Mouse (Mus musculus): ENCODE measurements at regions not wholly inside any gene's neighbourhood (a gene's known extent, or its start where the extent isn't known, plus 50 kb on each side); places are given as distances from the start of the nearest gene placed in this dataset.

GRCm38 (mm10) chr2:123267036-123267435 lies 502.0 kb downstream of the Sqor start:
- no peak for DNase-seq (ENCODE audit: low read depth)

DNA sequence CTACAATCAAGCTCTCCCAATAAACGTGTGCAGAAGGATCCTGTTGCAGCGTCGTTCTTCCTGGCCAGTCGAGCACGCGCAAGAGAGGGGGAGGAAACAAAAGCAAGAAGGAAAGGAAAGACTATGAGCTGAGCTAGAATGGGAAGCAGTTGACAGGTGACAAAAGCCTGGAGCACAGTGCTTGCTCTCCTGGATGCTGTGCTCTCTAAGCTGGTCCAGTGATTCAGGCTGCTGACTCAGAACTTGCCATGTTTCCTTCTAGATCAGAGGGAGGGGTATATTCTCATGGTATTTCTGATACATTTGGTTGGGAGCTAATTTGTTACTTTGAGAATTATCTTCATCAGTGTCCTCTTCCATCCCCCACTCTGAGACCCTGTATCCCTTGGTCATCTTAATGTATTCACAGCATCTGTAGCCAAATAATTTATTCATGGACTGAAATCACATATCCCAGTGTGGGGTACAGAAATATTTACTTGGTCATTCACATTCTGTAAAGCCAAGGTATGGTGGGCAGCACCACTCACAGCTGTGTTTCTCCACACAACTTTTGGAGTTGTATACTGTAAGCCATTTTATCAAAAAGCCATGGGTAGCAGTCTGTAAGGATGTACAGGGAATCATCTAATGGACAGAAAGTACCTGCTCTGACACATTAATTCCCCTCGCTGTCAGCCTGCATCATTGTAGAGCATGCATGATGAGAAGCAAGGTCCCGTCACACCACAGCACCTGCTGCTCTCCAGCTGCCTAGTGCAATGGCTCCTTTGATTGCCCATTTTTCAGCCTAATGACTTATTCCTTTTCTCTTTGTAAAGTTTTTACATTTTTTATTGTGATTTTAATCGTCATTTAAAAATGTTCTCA lies 510.1 kb downstream of the Sqor start:
- no peak for DNase-seq (ENCODE audit: low read depth)

GRCm38 (mm10) chr2:123275736-123276330 lies 510.8 kb downstream of the Sqor start:
- no peak for DNase-seq (ENCODE audit: low read depth)

DNA sequence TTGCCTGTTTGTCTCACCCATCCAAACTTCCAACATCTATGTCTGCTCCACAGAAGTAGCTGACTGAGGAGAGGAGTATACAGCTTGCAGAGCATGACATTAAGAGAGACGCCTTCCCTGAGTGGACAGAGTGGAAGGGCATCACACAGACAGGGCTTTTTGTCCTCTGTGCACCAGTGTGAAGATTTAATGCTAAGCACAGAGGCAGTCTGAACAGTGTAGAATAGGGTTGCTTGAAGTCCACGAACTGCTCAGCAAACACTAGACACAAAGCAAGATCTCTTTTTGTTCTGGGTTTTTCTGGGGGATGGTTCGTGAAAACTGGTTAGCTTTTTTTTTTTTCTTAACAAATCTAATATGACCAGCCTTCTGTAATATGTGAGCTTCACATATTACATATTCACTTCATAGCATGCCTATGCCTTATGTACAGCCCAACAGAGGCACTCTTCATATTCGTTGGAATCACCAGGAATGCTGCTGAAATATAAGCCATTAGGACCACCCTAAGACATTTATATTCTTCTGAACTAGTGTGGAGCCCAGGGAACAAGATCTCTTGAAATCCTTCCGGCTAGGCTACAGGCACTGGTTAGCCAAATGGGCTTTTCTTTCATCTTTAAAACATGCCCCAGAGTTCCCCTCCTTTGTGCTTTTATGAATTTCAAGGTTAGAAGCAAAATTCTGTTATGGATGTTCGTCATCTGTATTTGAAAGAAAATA lies 546.7 kb downstream of the Sqor start:
- no peak for DNase-seq (ENCODE audit: low read depth)

DNA sequence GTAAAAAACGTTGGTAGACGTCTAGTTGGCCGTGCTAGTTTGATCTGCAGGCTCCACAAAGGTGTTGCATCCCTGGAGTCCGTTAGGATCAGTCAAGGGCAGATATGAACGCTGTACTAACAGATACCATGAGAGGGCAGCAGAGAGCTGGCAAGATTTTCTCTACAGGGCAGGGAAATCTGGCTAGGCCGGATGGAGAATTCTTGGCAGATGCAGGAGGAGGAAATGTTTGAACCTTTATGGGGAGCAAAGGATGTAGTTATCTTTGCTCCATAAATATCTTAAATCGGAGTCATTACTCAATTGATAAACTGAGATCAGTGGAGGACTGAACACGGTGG lies 547.2 kb downstream of the Sqor start:
- peak; percentile 9 for DNase-seq (ENCODE audit: low read depth)

DNA sequence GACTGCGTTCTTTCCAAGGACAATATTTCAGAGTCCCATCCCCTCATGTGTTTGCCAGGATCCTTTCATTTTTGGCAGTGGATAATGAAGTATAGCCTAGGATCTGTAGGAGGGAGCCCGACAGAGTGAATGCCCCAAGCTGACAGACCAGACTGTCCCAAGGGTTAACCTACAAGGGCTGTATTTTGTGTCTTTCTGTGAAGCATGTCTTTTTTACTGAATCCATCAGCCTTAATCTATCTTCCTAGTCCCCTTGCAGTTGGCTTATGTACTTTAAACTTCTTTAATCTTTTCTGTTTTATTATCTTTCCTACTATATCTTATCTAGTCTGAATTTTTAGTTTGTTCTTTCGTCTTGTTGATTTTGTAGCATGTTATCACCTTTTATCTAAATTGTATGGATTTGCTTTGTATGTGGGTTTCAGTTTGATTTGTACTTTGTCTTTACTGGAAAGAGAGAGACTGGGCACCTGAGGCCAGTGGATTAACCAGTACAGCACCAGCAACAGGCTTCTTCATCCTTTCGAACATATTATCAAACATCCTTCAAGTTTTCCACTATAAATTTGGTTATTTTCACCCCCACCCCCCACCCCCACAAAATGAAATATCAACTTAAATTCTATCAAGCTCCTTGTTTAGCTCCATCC lies 555.5 kb downstream of the Sqor start:
- DNase-seq (ENCODE audit: low read depth), result no peak

GRCm38 (mm10) chr2:123323769-123324168 lies 558.7 kb downstream of the Sqor start:
- no peak for DNase-seq (ENCODE audit: low read depth)

DNA sequence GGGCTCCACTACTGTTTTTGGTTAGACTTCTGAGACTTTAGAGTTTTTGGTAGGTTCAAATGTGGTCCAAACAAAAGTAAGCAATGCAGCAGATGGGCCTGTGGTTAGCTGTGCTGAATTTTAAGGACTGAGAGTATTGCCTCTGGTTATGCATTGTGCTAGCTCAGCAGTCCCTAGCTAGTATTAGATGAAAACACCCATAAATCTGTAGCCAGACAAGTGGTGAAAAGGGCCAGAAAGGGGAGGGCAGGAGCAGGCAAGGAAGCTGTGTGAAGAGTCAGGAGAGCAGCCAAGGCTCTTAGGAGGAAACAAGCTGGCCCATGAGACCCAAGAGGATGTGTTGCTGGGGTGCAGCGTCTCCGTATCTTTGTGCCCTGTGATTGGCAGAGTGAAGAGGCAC lies 559.9 kb downstream of the Sqor start:
- no peak for DNase-seq (ENCODE audit: low read depth)

DNA sequence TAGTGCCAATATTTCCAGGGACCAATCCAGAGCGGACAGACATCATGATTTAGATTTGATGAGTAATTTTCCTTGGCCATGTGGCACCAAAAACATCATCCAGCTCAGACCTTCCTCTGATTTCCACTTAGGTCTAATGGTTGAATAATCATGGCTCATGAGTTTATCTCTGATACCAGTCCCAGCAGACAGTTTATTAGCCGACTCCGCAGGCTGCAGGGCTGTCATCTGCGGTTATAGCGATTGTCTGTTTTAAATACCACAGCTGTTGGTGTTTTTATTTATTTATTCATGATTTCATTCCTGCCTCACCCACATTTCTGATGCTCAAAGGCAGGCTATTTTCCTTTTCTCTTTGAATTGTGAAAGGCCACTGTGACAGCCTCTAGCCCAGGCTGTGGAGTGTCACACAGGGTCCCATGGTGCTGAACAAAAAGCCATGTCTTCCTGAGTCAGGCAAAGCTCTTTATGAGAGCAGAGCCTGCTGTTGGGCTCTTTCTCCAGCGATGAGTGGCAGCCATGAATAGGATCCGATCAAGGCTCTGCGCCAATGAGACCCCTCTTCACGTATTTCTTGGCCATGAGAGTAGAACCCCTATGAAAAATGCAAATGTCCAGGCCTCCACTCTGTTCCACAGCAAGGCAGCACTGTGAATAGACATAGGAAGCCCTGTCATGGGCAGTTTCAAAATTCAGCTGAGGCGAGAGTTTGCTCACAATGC lies 584.7 kb downstream of the Sqor start:
- no peak for DNase-seq (ENCODE audit: low read depth)

GRCm38 (mm10) chr2:123364204-123364603 lies 599.2 kb downstream of the Sqor start:
- no peak for DNase-seq (ENCODE audit: low read depth)

- DNase-seq (ENCODE audit: low read depth), result no peak
Measured at GRCm38 (mm10) chr2:123366571-123366970, 601.5 kb downstream of the Sqor start.

DNA sequence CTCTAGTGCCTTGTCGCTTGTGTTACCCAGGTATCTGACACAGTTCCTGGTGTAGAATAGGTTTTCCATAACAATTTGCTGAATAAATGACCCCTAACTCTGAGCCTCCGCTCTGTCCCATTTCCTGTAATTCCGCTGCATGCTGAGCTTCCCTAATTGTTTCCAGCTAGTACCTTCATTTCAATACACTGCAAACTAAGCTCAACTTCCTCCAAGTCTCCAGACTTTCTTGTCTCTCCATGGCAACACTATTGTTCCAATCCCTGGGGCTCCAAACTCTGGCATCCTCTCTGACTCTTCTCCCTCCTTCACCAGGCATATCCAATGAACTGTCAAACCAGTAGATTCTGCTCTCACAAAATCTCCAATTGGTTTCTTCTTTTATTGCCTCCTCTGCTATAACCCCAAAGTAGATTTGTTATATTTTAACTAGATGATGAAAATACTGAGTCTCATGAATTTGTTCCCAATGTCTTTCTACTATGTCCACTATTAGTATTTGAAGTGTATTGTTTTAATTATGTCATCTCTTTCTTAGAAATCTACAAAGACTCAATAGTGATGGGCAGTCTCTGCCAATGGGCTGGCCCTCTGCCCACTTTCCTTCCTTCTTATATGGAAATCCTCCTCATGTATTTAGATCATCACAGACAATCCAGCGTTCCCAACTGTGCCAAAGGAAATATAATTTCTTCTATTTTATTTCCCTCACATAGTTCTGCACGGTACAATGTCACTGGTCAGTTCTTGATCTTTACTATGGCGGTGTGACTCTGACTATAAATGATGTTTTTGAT lies 620.8 kb downstream of the Sqor start:
- DNase-seq (ENCODE audit: low read depth), result no peak

GRCm38 (mm10) chr2:123386773-123387604 lies 622.0 kb downstream of the Sqor start:
- DNase-seq (ENCODE audit: low read depth), result no peak

DNA sequence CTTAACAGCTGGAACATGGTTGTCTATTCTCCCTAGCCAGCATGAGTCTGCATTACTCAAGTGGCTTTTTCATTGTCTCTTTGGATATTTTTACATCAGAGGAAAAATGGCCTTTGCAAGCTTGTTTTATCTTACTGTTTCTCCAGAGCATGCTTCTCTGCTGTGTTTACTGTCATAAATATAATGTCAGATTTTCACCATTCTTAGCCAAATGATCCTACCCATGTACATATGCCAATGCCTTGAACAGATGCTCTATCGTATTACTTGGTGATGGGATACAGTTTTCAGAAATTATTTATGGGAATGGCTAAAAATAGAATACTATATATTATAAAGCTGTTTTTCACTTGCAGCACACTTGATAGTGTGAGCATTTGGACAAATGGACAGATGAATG lies 625.9 kb downstream of the Sqor start:
- no peak for DNase-seq (ENCODE audit: low read depth)

GRCm38 (mm10) chr2:123394296-123394695 lies 629.3 kb downstream of the Sqor start:
- no peak for DNase-seq (ENCODE audit: low read depth)

DNA sequence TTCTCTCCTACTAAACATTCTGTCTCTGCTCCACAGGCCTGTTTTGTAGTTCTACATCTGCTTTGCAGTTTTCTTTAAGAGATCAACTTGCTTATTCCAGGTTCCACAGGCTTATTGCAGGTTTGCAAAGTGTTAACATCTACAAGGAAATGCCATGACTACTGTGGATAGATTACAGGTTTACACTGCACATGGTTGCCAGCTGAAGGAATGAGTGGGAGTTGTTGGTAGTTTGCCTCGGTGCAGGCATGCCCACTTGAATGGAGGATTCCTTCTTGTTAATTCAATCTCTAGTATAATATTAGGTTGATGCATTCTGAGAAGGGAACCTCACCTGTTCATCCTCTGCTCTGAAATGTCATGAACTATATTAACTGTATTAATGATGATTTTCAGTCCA lies 632.5 kb downstream of the Sqor start:
- no peak for DNase-seq (ENCODE audit: low read depth)

DNA sequence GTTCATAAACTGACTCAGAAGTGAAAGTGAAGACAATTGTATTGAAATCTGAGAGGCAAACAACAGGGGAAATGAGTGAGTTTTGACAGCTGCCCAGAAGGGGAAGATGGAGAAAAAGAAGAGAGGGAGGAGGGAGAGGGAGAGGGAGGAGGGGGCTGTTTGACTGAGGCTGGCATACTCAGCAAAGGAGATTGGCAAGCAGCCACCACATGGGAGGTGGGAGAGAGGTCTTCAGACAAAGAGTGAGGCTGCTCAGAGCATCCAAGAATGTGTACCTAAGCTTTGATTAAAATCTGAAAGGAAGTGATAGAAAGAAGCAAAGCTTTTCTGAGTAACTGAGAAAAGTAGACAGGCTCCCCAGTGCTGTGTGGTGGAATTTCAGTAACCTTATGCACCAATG lies 636.0 kb downstream of the Sqor start:
- no peak for DNase-seq (ENCODE audit: low read depth)

- DNase-seq (ENCODE audit: low read depth), result no peak
Measured at GRCm38 (mm10) chr2:123409075-123409474, 644.0 kb downstream of the Sqor start.

GRCm38 (mm10) chr2:123458034-123458677 lies 631.6 kb upstream of the Sema6d start:
- no peak for DNase-seq (ENCODE audit: low read depth)

DNA sequence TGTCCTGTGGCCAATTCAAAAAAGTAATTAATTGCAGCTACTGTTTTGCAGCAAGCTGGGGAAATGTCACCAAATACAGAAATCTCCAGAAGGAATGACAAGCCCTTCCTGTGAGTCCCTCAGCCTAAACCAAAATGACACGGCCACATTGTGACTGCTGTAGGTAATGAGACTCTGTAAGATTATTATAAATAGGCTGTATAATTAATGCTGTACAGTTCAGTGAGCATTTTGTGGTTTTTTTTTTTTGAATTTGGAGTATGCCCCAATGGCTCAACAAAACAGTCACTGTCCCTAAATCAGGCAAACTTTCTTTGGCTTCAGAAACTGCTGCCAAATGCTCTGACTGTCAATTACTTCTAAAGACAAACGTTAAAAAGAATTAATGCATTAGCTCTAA lies 615.9 kb upstream of the Sema6d start:
- DNase-seq (ENCODE audit: low read depth), result no peak
